Mouse (Mus musculus): ENCODE results near the gene Gm20532.

The Gm20532 gene

DNA sequence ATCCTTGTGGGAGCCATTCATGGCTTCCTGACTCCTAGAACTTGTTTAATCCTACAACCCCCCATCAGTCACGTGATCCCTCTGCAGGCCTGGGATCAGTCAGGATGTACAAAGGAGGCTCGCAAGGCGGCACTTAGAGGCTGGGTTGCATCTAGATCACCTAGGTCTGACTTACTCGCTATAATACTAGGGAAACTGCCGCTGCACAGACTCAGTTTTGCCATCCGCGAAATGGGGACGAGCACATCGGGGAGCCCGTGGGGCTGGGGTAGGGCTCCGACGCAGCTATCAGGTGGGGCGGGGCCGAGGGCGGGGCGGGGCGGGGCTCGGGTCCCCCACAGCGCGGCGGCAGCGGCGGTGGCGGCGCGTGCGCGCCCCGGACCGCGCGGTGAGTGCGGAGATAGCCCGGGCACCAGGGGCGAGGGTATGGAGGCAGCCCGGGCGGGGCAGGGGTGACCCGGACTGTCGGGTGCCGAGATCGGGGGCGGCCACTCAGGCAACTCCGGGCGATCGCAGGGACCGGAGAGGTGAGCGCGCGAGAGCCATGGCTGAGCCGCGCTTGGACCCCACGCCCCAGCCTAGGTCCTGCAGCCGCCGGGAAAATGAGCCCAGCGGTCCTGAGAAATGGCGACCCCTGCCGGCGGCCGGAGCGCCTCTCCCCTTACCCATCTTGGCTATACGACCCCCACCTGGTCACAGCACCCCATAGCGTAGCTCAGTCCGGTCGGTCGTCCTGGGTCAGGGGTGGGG lies at the start of gene Gm20532:
Gene Gm20532, plus strand, starts transcription at position 346 of the 750 bp plus-strand sequence.
- peak; percentile 72 for DNase-seq

DNA sequence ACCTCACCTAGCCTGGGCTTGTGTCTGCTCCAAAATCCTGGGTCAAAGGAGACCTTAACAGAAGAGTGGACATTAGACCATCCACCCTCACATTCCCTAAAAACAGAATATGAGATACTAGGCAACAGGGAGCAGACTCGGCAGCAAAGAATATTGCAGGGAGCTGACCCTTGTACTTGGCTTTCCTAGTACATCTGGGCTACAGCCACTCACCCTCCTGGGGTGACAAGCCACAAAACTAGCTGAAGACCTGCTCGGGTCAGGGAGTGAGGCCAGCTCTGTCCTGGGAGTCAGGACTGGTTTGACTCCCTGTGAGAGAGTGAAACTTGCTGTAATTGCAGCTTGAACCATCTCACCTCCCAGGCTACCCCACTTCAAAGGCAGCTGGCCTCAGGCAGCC lies 46.9 kb upstream of the Gm20532 start:
- no peak for DNase-seq

DNA sequence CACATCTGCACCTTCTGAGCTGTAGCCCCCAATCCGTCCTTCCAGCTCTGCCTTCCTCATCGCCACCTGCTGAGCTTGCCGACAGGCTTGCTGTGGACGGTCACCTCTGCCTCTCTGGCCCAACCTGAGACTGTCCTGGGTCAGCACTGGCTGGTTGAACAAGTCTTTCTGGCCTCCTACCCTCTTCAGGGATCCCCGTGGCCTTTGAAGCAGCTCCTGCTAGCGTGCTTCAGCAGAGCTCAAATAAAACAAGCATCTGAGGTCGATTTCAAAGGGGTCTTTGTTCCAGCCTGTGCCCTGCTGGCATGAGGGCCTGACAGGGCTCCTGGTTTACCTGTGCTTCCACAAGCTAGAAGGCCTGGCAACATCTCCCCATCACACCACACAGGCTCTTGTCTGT lies 45.7 kb upstream of the Gm20532 start:
- no peak for DNase-seq

DNA sequence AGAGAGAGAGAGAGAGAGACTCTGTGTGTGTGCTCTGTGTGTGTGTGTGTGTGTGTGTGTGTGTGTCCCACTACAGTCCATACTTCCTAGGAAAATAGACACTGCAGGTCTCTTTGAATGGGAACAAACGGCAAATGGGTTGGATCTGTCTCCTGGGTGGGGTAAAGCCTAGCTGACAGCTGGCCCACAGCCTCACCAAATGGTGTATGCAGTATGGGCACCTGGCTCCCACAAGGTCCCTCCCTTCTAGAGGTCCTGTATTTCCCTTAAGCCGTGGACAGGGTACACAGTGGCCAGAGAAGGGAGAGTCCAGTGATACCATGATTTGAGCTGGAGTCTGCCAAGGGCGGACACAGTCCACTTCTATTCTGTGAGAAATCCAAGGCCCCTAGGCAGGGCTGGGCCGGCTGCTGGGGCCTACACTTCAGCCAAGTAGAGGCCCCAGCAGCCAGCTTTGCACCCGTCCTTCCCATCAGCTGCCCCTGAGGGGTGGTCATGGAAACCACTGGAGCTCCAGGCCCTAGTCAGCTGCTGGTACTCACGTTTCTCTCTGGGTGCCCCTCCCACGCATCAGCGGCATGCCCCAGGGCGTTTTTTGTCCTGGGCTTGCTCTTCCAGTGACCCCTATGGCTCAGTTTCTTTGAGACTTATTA lies 45.1 kb upstream of the Gm20532 start:
- no peak for DNase-seq

DNA sequence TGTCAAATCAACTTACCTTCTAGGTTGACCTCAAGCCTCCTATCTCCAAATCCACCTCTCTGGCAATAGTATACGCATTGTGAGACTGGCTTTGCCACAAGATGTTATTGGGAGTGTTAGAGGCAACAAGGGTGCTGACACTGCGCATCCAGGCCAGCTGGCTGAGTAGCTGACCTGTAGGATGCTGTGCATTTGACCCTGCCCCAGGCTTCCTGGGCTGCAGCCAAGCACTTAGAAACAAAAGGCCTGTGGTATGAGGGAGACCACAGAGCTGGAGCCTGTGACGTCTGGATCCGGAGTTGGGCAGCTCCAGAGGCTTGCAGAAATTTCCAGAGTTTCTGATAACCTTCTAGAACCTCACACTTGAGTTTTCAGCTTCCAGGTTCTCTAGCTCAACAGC lies 43.3 kb upstream of the Gm20532 start:
- no peak for DNase-seq

DNA sequence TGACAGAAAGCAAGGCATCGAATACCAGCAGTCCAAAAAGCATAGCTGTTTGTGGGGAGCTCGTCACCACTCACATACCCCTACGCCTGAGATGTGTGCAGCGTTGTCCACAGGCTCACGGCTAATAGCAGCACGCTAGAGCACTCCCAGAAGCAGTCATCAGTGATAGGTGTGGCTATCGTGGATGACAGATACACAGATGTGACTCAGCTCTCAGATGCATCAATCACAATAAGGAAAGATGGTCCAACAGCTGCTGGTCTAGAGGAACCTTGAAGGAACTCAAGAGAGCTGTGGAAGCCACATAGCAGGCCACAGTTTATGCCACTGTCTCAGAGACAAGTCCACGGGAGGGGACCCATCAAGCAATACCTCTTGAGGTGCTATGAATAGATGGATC lies 42.7 kb upstream of the Gm20532 start:
- no peak for DNase-seq

DNA sequence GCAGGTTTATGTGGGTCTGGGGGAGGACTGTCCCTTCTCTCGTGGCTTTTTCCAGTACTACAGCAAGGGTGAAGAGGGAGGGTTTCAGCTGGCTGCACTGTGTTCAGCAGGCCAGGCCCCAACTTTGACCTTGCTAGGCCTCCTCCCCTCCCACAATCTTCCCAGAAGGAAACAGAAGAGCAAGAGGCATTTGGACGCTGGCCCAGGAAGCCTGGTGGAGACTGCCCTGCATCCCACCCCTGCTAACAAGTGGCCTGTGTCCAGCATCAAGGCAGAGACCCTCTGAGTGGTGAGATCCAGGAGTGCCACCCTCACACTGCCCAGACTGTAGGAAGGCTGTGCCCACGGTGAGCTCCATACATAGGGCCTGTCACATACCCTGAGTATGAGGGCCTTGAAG lies 42.2 kb upstream of the Gm20532 start:
- peak; percentile 58 for DNase-seq

DNA sequence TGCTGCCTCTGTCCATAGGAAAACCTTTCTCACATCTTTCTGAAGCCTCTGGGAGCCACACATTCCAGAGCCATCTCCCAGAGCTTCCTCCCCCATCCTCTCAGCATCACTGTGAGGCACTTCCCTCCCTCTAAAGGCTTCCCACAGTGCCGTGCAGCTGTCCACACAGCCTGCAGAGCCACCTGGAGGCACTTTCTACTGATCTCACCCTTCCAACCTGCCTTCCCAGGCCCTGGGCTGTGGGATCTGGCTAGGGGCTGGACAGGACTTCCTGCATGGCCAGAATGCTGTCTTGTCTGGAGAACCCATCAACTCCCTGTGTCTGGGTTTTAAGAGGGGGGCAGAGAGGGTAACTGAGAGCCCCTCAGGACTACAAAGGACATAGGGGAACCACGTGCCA lies 39.0 kb upstream of the Gm20532 start:
- DNase-seq, result no peak

DNA sequence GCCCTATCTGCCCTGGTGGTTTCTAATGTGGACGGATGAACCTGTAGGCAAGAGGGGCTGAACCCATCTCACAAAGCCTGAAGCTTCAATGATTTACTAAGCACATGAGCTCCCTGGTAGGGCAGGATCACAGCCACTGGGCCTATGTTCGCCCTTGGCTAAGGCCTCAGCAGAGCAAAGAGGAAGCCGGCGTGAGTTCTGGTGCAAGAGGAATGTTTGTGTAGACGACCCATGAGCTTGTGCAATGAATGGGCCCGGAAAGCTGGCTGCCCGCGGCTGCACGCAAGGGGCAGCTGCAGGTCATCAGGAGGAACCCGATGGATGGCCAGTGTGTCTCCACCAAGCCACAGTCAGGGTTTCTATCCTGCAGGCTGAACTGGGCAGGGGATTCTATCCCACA lies 36.6 kb upstream of the Gm20532 start:
- DNase-seq, result peak; percentile 52

DNA sequence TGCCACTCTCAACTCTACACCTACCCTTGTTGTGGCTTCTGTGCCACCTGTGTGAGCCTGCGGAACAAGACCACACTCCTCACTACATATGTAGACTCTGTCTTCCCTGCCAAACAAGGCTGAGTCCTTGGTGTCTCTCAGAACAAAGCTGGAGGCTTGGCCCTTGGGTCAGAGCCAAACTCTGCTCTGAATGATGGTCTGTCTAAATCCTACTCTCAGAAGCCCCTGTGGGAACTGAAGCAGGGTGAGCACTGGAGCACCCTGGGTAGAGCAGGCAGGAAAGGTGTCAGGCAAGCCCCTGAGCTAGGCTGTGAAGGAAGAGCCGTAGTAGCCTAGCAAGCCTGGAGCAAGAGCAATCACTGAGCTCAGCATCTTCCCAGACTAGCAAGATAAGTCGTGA lies 36.2 kb upstream of the Gm20532 start:
- DNase-seq, result no peak

DNA sequence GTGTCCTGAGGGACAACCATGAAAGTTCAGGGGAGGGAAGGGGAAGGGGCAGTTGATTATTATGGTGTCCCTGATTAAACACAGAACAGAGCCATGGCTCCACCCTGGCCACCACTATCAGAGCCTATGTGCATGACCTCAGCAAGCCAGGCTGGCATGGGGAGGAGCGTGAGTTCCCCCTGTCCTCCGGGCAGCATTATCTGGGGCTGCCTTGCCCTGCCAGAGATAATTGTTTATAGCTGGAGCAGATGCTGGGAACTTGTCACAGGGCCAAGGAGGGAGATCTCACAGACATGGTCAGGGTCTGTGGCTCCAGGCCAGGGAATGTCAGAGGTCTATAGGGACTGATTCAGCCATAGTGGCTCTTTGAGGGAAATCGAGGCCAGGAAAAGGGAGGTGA lies 35.7 kb upstream of the Gm20532 start:
- no peak for DNase-seq

DNA sequence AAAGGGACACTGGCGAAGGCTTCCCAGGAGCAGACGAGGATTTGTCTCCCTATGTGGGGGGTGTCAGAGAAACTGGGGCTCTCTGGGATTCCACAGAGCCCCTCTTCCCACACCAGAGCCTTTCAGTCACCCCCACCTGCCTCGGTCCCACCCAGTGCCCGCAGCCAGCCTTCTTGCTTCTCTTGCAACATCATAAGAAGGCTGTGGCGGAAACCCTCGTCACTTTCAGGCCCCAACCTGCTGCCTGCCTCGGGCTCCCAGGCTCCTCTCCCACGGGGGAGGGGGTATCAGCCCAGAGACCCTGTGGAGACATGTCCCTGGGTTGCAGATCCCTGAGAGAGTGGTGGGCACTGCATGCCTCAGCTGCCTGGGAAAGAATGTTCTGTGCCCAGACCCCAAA lies 35.0 kb upstream of the Gm20532 start:
- no peak for DNase-seq

DNA sequence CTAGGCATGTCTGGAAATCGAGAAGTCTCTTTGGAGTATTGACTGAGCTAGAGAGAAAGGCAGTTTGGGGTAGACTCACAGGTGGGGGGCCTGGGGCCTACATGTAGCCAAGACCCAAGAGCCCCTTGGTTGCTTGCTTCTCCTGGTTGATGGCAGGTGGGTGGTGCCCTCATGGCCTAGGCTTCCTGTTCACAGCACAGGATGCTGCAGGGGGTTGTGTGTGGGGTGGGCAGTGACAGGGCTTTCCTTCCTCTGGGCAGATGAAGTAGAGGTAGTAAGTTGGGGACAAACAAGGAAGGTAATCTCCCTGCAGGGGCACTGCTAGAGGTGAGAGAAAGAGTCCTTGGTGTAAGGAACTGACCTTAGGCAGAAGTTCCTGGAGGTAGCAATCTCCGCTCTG lies 34.4 kb upstream of the Gm20532 start:
- no peak for DNase-seq

DNA sequence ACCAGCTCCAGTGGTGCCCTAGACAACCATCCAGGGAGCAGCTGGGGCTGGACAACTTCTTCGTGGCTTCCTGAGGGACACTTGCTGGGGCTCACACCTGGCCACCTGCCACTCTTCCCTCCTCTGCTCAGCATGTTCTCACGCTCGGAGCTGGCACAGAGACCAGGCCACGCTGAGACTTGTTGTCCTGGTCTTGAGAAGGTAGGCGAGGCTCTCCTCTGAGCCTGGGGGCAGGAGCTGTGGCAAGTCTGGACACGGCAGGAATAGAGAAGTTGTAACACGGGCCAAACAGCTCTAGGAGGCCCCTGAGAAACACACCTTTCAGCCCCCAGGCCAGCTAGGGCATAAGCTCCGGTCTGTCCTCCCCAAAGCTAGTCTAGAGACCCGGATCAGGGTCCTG lies 32.5 kb upstream of the Gm20532 start:
- no peak for DNase-seq

DNA sequence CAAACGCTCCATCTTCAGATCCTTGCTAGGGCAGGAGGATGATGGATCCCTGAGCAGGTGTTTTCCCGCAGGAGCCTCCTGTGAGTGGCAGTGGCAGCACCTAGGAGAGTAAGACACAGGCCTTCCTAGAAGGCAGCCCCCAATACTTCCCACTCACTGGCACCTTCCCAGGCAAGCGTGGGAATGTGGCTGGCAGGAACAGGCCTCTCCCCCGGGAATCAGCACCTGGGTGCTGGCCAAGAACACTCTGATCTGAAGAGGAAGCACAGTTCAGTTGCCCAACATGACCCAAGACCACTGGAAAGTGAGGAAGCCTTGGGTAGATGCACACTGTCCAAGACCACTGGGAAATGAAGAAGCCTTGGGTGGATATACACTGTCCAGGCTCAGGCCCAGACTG lies 31.4 kb upstream of the Gm20532 start:
- peak; percentile 82 for DNase-seq

DNA sequence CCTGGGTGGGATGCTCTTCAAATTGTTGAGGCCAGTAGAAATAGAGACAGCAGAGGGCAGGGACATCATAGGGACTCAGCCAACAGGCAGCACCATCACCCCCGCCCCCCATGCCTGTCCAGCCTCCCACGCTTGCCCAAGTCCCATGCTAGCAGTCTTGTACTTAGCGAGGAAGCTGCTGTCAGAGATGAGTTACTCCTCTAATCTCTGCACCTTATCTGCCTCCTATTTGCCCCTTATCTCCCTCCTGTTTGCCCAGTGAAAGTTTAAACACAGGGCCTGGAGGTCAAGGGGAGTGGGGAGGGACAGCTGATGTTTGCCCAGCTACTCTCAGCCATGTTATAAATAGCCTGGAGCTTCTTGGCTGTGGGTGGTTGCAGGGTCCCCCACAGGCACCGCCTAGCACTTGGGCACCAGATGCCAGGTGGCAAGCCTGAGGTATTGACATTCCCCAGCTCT lies 29.9 kb upstream of the Gm20532 start:
- no peak for DNase-seq

DNA sequence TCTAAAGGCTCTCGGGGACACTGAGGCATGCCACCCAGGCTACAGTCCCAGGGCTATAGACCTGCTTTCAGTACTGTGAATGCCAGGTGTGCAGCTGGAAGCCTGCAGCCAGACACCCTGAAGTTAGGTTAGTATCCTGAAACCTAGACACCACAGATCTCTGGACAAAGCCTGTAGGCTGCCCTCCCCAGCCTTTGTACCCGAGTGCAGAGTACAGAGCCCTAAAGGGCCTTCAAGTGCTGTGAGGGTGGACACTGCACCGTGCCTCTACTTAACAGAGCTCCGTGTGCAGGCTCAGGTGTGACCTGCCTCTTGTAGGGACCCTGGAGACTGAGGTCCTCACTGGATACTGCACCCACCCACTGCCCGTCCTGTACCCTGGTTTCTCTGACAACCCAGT lies 25.9 kb upstream of the Gm20532 start:
- no peak for DNase-seq

DNA sequence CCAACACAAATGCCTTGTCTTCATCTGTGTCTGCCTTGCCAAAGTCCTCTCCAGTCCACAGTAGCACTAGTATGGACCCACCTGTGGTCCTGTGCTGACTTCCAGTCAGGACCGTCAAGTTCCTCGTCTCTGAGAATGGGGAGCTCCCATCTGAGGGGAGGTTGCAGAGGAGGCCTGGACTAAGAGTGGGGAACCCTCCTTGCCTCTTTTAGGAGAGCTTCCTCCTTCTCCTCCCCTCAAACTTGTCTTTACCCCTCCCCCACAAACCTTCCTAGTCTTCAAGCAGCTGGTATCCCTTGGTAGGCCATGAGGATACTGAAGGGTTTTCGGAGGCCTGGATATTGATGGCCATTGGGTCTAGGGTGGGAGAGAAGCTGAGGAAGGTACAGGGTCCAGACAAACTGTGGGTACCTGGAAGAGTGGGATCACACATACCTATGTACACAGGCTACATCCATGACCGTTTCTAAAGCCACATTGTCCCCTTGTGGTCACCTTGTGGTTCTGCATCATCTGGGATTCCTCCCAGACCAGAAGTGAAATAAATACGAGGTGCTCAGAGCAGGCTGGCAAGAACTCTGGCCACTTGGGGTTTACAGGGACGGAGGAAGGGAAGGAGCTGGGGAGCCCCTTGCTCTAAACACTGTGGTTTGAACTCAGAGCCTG lies 25.0 kb upstream of the Gm20532 start:
- DNase-seq, result peak; percentile 57

DNA sequence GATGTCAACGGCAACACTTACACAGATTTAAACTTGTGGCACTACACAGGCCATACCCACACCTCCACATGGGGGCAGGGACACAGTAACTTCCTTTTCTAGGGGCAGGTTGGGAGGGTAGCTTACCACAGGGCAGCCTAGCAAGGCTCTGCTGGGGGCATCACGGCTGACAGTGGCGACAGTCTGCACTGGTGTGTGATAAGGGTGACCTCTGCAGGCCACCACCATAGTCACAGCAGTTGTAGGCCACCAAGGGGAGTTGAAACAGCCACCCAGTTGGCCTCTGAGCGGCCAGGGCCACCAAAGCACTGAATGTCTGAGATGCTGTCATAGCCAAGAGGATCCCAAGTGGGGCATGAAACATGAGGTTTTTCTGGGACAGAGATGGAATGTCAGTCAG lies 20.2 kb upstream of the Gm20532 start:
- DNase-seq, result peak; percentile 70

DNA sequence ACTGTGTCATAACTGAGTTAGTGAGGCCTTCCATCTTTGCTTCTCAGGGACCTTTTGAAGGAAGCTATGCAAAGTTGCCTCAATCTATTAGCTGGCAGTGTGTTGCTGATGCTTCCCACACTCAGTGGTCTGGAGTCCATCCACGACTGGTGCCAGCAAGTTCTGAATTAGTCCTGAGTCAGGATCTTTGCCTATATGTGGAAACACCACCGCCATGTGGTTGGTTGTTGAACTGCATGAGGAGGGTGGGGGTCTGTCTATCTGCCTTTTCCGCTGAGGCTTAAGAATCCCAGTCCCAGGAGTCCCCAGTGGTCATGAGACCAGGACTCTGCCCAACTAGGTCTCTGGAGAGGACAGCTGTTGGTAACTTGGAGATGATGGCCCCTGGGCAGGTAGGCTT lies 16.4 kb upstream of the Gm20532 start:
- peak; percentile 79 for DNase-seq

DNA sequence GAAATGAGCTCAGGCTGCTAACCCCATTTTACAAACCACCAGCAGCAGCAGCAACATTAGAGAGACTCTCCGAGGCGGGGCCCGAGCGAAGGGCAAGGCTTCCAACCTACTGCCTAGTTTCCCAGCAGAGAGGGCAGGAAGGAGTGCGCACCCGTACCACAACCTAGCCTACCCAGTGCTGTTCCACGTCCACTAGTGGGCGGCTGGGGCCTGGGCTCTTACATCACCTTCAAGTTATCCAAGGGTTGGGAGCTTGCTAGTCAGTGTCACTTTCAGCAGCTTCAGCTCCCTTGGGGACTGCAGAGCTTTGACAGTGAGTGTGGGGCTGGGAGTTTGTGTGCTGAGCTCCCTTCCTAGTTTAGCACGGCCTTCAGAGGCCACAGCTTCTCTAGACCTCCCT lies 15.0 kb upstream of the Gm20532 start:
- no peak for DNase-seq

DNA sequence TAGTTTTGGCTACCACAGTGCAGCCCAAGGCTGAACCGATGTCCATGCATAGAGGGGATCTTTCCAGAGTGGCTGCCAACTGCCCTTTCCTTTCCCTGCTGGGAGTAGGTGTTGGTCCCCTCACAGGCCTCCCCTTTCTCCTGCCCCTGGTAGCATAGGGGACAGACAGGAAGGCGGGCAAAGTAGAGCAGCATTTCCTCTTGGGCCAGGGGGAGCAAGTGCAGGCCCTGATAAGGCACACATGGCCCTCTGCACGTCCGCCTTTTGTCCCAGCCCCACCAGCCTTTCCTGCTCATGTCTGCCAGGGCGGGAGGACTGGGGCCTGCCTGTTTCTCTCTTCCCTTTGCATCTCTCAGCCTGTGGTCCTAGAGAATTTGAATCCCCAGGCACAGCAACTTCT lies 14.6 kb upstream of the Gm20532 start:
- DNase-seq, result peak; percentile 73

DNA sequence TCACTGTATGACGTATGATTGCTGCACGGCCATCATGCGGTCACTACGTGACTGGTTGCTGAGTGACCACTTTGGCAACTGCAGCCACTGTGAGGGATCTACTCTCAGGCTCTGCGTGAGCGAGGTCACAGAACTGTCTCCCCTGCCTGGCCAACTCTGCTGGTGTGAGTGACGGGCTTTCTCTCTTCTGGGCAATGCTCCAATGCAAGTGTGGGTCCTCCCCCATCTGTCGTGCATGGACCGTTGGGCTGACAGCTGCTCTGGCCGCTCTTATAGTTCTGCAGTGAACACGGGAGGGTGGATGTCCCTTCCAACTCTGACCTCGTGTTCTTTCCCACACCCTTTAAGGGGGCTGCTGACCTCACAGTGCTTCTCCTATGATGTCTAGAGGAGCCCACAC lies 13.0 kb upstream of the Gm20532 start:
- DNase-seq, result peak; percentile 70

DNA sequence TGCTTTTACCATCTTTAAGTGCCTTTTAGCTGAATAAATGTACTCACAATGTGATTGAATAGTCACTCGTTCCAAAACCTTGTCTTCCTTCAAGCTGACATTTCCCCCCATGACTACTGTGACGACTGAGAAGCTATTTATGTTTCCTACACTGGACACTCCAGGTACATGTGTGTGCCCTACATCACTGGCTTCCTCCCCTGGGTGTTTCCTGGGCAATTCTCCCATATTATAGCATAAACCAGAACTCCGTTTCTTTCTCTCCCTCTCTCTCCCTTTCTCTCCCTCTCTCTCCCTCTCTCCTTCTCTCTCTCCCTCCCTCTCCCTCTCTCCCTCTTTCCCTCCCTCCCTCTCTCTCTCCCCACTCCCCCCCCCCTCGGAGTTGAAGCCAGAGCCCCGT lies 12.6 kb upstream of the Gm20532 start:
- no peak for DNase-seq
